Mouse (Mus musculus): Measurements from ENCODE around the gene Pacsin2.
A peak's percentile ranks its signal among the peaks of the same experiment; 100 is the strongest.
"Not testable (repeated sequence)": the region's sequence is repeated elsewhere in the genome, so short reads cannot be mapped to it uniquely, and the experiment has no call there.

Gene Pacsin2

GRCm38 (mm10) chr15:83464083-83464904, at the start of gene Pacsin2:
Pacsin2 (minus strand) TSS chr15:83464606.
- DNase-seq (ENCODE audit: low spot score in 2 of 2) = peak; percentile 89 to 96

- DNase-seq (ENCODE audit: low spot score in 2 of 2) = no peak
These were observed 48.3 kb upstream of the Pacsin2 start for GRCm38 (mm10) chr15:83512489-83513281.

GRCm38 (mm10) chr15:83510805-83511405, 46.5 kb upstream of the Pacsin2 start, which contains the start of gene Ttll1:
Ttll1 (minus strand) TSS chr15:83510893.
- DNase-seq (ENCODE audit: low spot score in 2 of 2) = peak; percentile 87 to 96

- no peak for DNase-seq (ENCODE audit: low spot score in 2 of 2)
These were observed 45.8 kb upstream of the Pacsin2 start for GRCm38 (mm10) chr15:83509950-83510804.

- not testable (repeated sequence) for DNase-seq (ENCODE audit: low spot score in 2 of 2)
These were observed 37.1 kb upstream of the Pacsin2 start for GRCm38 (mm10) chr15:83501483-83501882.

- no peak for DNase-seq (ENCODE audit: low spot score in 2 of 2)
These were observed 35.9 kb upstream of the Pacsin2 start for GRCm38 (mm10) chr15:83500352-83500751.

GRCm38 (mm10) chr15:83499211-83499755, 34.9 kb upstream of the Pacsin2 start:
- DNase-seq (ENCODE audit: low spot score in 2 of 2) = no peak

- no peak for DNase-seq (ENCODE audit: low spot score in 2 of 2)
These were observed 32.9 kb upstream of the Pacsin2 start for GRCm38 (mm10) chr15:83497299-83497698.

GRCm38 (mm10) chr15:83495787-83496367, 31.5 kb upstream of the Pacsin2 start:
- DNase-seq (ENCODE audit: low spot score in 2 of 2) = no peak

GRCm38 (mm10) chr15:83495195-83495594, 30.8 kb upstream of the Pacsin2 start:
- DNase-seq (ENCODE audit: low spot score in 2 of 2) = no peak

GRCm38 (mm10) chr15:83494572-83494920, 30.1 kb upstream of the Pacsin2 start:
- DNase-seq (ENCODE audit: low spot score in 2 of 2) = no peak

GRCm38 (mm10) chr15:83493856-83494571, 29.6 kb upstream of the Pacsin2 start:
- DNase-seq (ENCODE audit: low spot score in 2 of 2) = no peak

GRCm38 (mm10) chr15:83491891-83492290, 27.5 kb upstream of the Pacsin2 start:
- DNase-seq (ENCODE audit: low spot score in 2 of 2) = no peak

GRCm38 (mm10) chr15:83489471-83489870, 25.1 kb upstream of the Pacsin2 start:
- no peak for DNase-seq (ENCODE audit: low spot score in 2 of 2)

GRCm38 (mm10) chr15:83487477-83488115, 23.2 kb upstream of the Pacsin2 start:
- DNase-seq (ENCODE audit: low spot score in 2 of 2) = no peak

- no peak for DNase-seq (ENCODE audit: low spot score in 2 of 2)
These were observed 19.9 kb upstream of the Pacsin2 start for GRCm38 (mm10) chr15:83484311-83484710.

GRCm38 (mm10) chr15:83483482-83483881, 19.1 kb upstream of the Pacsin2 start:
- no peak for DNase-seq (ENCODE audit: low spot score in 2 of 2)

GRCm38 (mm10) chr15:83482645-83483224, 18.3 kb upstream of the Pacsin2 start:
- DNase-seq (ENCODE audit: low spot score in 2 of 2) = no peak

GRCm38 (mm10) chr15:83481236-83481780, 16.9 kb upstream of the Pacsin2 start:
- DNase-seq (ENCODE audit: low spot score in 2 of 2) = no peak

All from left cerebral cortex, adult 9 months (tissue).